Mouse (Mus musculus) intestine, embryonic 15.5 days (tissue): ENCODE measurements around the gene 1600012H06Rik. TPM values are rescaled to one million over a fixed set of nuclear protein-coding genes. Genes with fewer than 3 reads are reported as not detected.
"Not testable (repeated sequence)": the region's sequence is repeated elsewhere in the genome, so short reads cannot be mapped to it uniquely, and the experiment has no call there.

Experiments used
- ATAC-seq: fragments of 200-750 bp; cut with Nextera tagmentation; 2 replicates; pipeline ENCODE4 v1.8.0; 2017; ENCODE audit warnings: moderate TSS enrichment, moderate library complexity
- H3K27ac ChIP-seq: fragments of 300-500 bp; sonication (generic); 2 replicates; pipeline ENCODE4 v1.5.1; 2015; ENCODE audit warnings: mild to moderate bottlenecking, inconsistent platforms
- H3K27me3 ChIP-seq: fragments of 300-500 bp; sonication (generic); replicated peaks from 2 replicates; pipeline ENCODE4 v1.6.1; 2015; ENCODE audit warnings: inconsistent platforms
- H3K36me3 ChIP-seq: fragments of 300-500 bp; sonication (generic); 2 replicates; pipeline ENCODE4 v1.6.1; 2015; ENCODE audit warnings: inconsistent platforms
- H3K4me1 ChIP-seq: fragments of 300-500 bp; sonication (generic); replicated peaks from 2 replicates; pipeline ENCODE4 v1.6.1; 2015; ENCODE audit warnings: inconsistent platforms
- H3K4me2 ChIP-seq: fragments of 300-500 bp; sonication (generic); replicated peaks from 2 replicates; pipeline ENCODE4 v1.6.1; 2015; ENCODE audit warnings: mild to moderate bottlenecking, inconsistent platforms
- H3K4me3 ChIP-seq: fragments of 300-500 bp; sonication (generic); replicated peaks from 2 replicates; pipeline ENCODE4 v1.5.1; 2015; ENCODE audit warnings: inconsistent platforms
- H3K9ac ChIP-seq: fragments of 300-500 bp; sonication (generic); 2 replicates; pipeline ENCODE4 v1.6.1; 2015; ENCODE audit warnings: inconsistent platforms
- H3K9me3 ChIP-seq: fragments of 300-500 bp; sonication (generic); 2 replicates; pipeline ENCODE4 v1.6.1; 2016; ENCODE audit warnings: inconsistent platforms
- WGBS: fragments of 180-500 bp; shearing (Covaris S2); methylation state at CpG from one replicate; pipeline ENCODE4 v1.1.7; 2015; 5-methylcytosine and 5-hydroxymethylcytosine counted together
- polyA plus RNA-seq: library from polyadenylated mRNA; unstranded; fragments of >200 nt; fragmentation: Nextera tagmentation; extraction: Ambion mirVana; gene quantifications from 2 replicates; pipeline ENCODE4 v1.2.1, GENCODE M21; 2015

Gene 1600012H06Rik
- polyA plus RNA-seq, 1 experiment from 2014 or later: 40.0 TPM

GRCm38 (mm10) chr17:14914401-14914800, 28.6 kb upstream of the 1600012H06Rik start:
- WGBS: 86% methylated on average over 4 of the region's 4 CpGs
- Histone ChIP-seq H3K9me3 (no peaks in the 10 kb centered on the region), H3K27me3 (no peaks in the 10 kb centered on the region), H3K4me3 (no peak overlapping the region), H3K9ac (no peak overlapping the region), H3K4me1 (no peaks in the 10 kb centered on the region), H3K27ac (no peak overlapping the region), H3K4me2 (no peak overlapping the region), H3K36me3 (no peaks in the 10 kb centered on the region)
- no peak for ATAC-seq

DNA sequence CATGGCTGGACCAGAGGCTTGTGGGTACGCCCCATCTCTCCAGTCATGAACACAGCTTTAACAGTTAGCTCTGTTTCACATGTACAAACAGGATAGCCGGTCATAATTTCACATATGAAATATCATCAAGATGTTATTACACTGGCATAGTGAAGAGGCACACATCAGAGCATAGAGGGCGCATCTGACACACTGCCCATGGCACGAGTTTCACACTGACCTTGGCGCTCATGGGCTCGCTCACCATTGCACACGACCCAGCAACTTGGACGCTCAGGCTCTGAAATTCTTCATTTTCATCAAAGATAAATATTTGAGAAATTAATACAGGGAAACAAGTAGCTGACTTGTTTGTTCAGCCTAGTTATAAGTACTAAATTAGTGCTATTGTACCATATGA, 25.1 kb upstream of the 1600012H06Rik start:
- H3K36me3 ChIP-seq: no peaks in the 10 kb centered on the region
- no peak overlapping the region for H3K4me2 ChIP-seq
- no peak overlapping the region for H3K4me3 ChIP-seq
- H3K9ac ChIP-seq: no peak overlapping the region
- no peaks in the 10 kb centered on the region for H3K27me3 ChIP-seq
- H3K9me3 ChIP-seq: no peaks in the 10 kb centered on the region
- WGBS: 83% methylated on average over 8 of the region's 8 CpGs
- H3K4me1 ChIP-seq: no peaks in the 10 kb centered on the region
- H3K27ac ChIP-seq: no peak overlapping the region
- no peak for ATAC-seq

DNA sequence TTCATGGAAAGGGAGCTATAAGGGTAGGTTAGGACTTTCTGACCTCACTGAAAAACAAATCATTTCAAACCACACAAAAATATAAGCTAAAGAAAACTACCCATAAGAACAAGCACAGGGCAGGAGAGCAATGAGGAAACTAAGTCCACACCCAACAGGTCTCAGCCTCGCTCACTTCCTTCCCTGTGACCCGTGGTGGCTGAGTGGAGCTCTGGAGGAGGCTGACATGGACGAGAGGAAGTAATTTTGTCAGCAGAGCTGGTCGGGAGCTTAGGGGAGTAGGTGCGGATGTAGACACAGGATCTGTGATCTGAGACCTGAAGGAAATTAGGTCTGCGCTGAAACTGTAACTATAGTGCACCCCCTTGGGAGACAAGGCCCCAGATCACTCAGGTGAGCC, 21.4 kb upstream of the 1600012H06Rik start:
- 60% methylated on average over 6 of the region's 6 CpGs for WGBS
- no peak overlapping the region for H3K4me3 ChIP-seq
- no peak overlapping the region for H3K27ac ChIP-seq
- H3K9me3 ChIP-seq: no peaks in the 10 kb centered on the region
- no peaks in the 10 kb centered on the region for H3K4me1 ChIP-seq
- H3K36me3 ChIP-seq: no peaks in the 10 kb centered on the region
- H3K4me2 ChIP-seq: no peak overlapping the region
- H3K9ac ChIP-seq: no peak overlapping the region
- H3K27me3 ChIP-seq: no peaks in the 10 kb centered on the region
- no peak for ATAC-seq

DNA sequence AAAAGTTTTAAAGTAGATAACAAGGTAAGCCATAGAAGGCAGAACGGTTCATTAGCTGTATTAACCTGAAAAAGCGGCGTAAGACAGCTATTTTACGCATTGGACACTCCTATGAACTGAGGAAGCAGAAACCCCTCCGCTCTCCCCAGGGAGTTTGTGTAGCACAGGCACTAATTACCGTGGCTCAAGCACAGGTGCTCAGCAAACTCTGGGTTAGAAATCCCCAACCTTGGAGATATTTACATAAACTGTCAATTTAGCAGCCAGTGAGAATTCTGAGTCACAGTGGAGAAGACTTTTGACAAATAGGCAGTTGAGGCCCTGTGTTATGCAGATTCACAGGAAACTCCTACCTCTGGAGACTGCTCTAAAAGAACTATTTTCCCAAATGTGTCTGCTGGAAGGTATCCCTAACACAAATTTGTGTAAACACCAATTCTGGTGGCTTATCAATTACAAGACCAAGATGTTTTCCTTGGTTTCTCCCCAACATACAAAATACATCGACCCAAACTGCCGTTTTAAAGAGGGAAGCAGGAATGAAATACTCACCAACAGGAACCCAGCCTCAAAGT, 15.3 kb upstream of the 1600012H06Rik start:
- Histone ChIP-seq H3K4me3 (no peak overlapping the region), H3K9me3 (no peaks in the 10 kb centered on the region), H3K27me3 (no peaks in the 10 kb centered on the region), H3K9ac (no peak overlapping the region), H3K36me3 (no peaks in the 10 kb centered on the region), H3K4me1 (no peaks in the 10 kb centered on the region), H3K27ac (no peak overlapping the region), H3K4me2 (no peak overlapping the region)
- ATAC-seq: no peak
- 78% methylated on average over 8 of the region's 8 CpGs for WGBS

DNA sequence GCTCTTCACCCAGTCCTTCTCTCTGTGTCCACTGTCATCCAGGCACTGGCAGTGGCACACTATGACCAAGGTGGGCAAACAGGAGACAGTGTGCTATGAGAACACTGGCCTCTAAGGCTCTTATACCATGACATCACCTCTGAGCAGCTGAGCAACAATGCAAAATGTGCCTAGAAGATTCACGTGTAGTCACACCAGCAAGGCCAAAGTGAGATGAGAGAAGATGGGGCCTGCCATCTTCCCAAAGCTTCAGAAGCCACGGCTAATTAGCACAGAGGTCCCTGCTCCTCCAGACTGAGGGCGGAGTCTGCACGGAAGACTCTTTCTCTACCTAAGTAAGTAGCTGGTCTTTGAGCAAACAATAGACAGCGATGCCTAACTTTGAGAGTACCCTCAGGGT, 14.4 kb upstream of the 1600012H06Rik start:
- no peak overlapping the region for H3K27ac ChIP-seq
- 71% methylated on average over 5 of the region's 5 CpGs for WGBS
- H3K27me3 ChIP-seq: no peaks in the 10 kb centered on the region
- no peak overlapping the region for H3K4me2 ChIP-seq
- H3K36me3 ChIP-seq: no peaks in the 10 kb centered on the region
- H3K9me3 ChIP-seq: no peaks in the 10 kb centered on the region
- no peak overlapping the region for H3K9ac ChIP-seq
- no peak overlapping the region for H3K4me3 ChIP-seq
- no peaks in the 10 kb centered on the region for H3K4me1 ChIP-seq
- no peak for ATAC-seq

- WGBS: 87% methylated on average over 7 of the region's 7 CpGs
- H3K4me3 ChIP-seq: no peak overlapping the region
- no peak for ATAC-seq
- H3K36me3 ChIP-seq: no peaks in the 10 kb centered on the region
- no peak overlapping the region for H3K4me2 ChIP-seq
- no peaks in the 10 kb centered on the region for H3K9me3 ChIP-seq
- H3K27me3 ChIP-seq: no peaks in the 10 kb centered on the region
- no peaks in the 10 kb centered on the region for H3K4me1 ChIP-seq
- H3K27ac ChIP-seq: no peak overlapping the region
- no peak overlapping the region for H3K9ac ChIP-seq
Measured at GRCm38 (mm10) chr17:14930697-14931096, 12.3 kb upstream of the 1600012H06Rik start.

- 82% methylated on average over 5 of the region's 5 CpGs for WGBS
Measured at GRCm38 (mm10) chr17:14931469-14931868, 11.5 kb upstream of the 1600012H06Rik start.

GRCm38 (mm10) chr17:14935280-14935679, 7.7 kb upstream of the 1600012H06Rik start:
- H3K4me2 ChIP-seq, H3K27ac ChIP-seq, H3K4me1 ChIP-seq, H3K9ac ChIP-seq, H3K9me3 ChIP-seq, H3K4me3 ChIP-seq, H3K27me3 ChIP-seq, H3K36me3 ChIP-seq, ATAC-seq: not testable (repeated sequence)
- WGBS: 65% methylated on average over 14 of the region's 14 CpGs

More at GRCm38 (mm10) chr17:14931469-14931868, 11.5 kb upstream of the 1600012H06Rik start:
- no peaks in the 10 kb centered on the region for H3K27me3 ChIP-seq
- no peaks in the 10 kb centered on the region for H3K9me3 ChIP-seq
- no peak overlapping the region for H3K4me2 ChIP-seq
- no peaks in the 10 kb centered on the region for H3K4me1 ChIP-seq
- no peak for ATAC-seq
- no peak overlapping the region for H3K9ac ChIP-seq
- no peak overlapping the region for H3K27ac ChIP-seq
- no peak overlapping the region for H3K4me3 ChIP-seq
- H3K36me3 ChIP-seq: no peaks in the 10 kb centered on the region

DNA sequence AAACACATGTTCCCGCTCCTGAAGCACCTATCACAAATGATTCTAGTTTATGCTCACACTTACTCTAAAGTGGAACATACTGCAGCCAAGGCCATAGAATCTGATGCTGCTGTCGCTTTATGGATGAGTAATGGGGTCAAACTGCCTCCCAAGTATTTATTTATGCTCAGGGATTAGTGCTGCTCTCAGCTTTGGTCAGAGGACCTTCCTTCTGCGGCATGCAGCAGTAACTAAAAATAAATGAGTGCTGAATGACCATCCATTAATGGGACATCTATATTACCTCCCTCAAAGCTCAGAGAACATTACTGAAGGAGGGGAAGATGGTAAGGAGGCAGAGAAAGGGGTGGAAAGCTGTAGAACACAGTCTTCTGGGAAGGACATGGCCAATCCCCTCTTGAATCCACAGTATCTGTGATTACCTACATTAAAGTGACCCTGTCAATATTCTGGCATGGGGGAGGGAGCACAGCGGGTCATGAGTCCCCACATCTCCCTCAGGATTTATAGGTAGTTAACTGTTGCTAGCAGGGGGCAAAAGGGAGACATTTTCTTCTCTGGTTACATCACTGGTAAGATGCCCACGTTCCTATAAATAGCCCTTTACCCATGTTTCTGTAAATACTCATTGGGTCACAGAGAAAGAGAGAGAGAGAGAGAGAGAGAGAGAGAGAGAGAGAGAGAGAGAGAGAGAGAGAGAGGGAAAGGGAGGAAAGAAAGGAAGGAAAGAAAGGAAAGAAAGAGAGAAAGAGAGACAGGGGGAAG, 7.0 kb upstream of the 1600012H06Rik start:
- Histone ChIP-seq H3K9me3 (no peaks in the 10 kb centered on the region), H3K9ac (no peak overlapping the region), H3K36me3 (no peaks in the 10 kb centered on the region), H3K4me2 (no peak overlapping the region), H3K4me1 (no peaks in the 10 kb centered on the region), H3K27me3 (no peaks in the 10 kb centered on the region), H3K4me3 (no peak overlapping the region), H3K27ac (no peak overlapping the region)
- WGBS: 54% methylated on average over 5 of the region's 5 CpGs
- ATAC-seq: no peak

- ATAC-seq, H3K9me3 ChIP-seq, H3K27ac ChIP-seq, H3K36me3 ChIP-seq, H3K27me3 ChIP-seq: not testable (repeated sequence)
- Histone ChIP-seq H3K4me1 (peaks cover 12% of the 10 kb centered on the region), H3K4me2 (peak overlapping the region; percentile 89), H3K9ac (peak overlapping the region; percentile 70; the same call in 1 of the 2 replicates), H3K4me3 (peak overlapping the region; percentile 81)
- 78% methylated on average over 6 of the region's 6 CpGs for WGBS
Measured at GRCm38 (mm10) chr17:14942181-14942580, 803 bp upstream of the 1600012H06Rik start.

DNA sequence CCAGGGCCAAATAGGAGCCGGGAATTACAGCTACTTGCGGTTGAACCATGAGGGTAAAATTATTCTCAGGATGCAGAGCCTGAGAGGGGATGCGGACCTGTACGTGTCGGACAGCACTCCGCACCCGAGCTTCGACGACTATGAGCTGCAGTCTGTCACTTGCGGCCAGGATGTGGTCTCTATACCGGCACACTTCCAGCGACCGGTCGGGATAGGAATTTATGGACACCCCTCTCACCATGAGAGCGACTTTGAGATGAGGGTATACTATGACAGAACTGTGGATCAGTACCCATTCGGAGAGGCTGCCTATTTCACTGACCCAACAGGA, 710 bp downstream of the 1600012H06Rik start:
- no peak; the same call in 1 of the 2 replicates for ATAC-seq
- H3K4me2 ChIP-seq: peak overlapping the region; percentile 89
- no peak overlapping the region for H3K27ac ChIP-seq
- H3K27me3 ChIP-seq: no peaks in the 10 kb centered on the region
- H3K9me3 ChIP-seq: no peaks in the 10 kb centered on the region
- H3K4me3 ChIP-seq: peak overlapping the region; percentile 81
- 16% methylated on average over 16 of the region's 16 CpGs for WGBS
- peaks cover 8% of the 10 kb centered on the region for H3K36me3 ChIP-seq
- H3K4me1 ChIP-seq: peaks cover 12% of the 10 kb centered on the region
- peak overlapping the region; percentile 70 for H3K9ac ChIP-seq

GRCm38 (mm10) chr17:14944551-14944950, 1.6 kb downstream of the 1600012H06Rik start:
- Histone ChIP-seq H3K9me3 (no peaks in the 10 kb centered on the region), H3K9ac (no peak overlapping the region), H3K36me3 (peaks cover 9% of the 10 kb centered on the region), H3K4me2 (peak overlapping the region; percentile 89; the same call in 1 of the 2 replicates), H3K4me3 (0 out of 2 replicates have a peak overlapping the region, but pooled peaks have one; percentile 3), H3K27ac (no peak overlapping the region), H3K4me1 (peaks cover 12% of the 10 kb centered on the region), H3K27me3 (no peaks in the 10 kb centered on the region)
- ATAC-seq: no peak
- WGBS: 89% methylated on average over 1 of the region's 1 CpGs
